Mouse (Mus musculus) ES-Bruce4 (cell line): ENCODE measurements at regions not wholly inside any gene's neighbourhood (a gene's known extent, or its start where the extent isn't known, plus 50 kb on each side); places are given as distances from the start of the nearest gene placed in this dataset.

Source experiments
- CTCF ChIP-seq: IDR thresholded peaks from one replicate; pipeline ENCODE4 v1.8.1; 2011; ENCODE audit warnings: low read depth, low read length
- EP300 ChIP-seq: IDR thresholded peaks from 2 replicates; pipeline ENCODE4 v1.6.1; 2011; ENCODE audit warnings: low read depth, low read length; ENCODE audit not compliant: insufficient read depth
- POLR2A ChIP-seq: IDR thresholded peaks from one replicate; pipeline ENCODE4 v1.8.1; 2011; ENCODE audit warnings: low read length; ENCODE audit not compliant: insufficient read depth

- TF ChIP-seq CTCF = no peak
- TF ChIP-seq POLR2A = no peak
- no peak for TF ChIP-seq EP300
Measured at GRCm38 (mm10) chr3:128206948-128207347, 310.8 kb upstream of the Fam241a start.
